Mouse (Mus musculus) cerebellum, adult 9-11 months (tissue): ENCODE results near the gene Gm8104.
"Not testable (repeated sequence)": the region's sequence is repeated elsewhere in the genome, so short reads cannot be mapped to it uniquely, and the experiment has no call there.

ENCODE experiments used
- DNase-seq: peaks from one replicate; pipeline ENCODE4 v3.0.0; 2022

The Gm8104 gene

GRCm38 (mm10) chr14:43100301-43100700 is at the start of gene Gm8104:
Gene Gm8104, plus strand, starts transcription at chr14:43100601.
- not testable (repeated sequence) for DNase-seq

GRCm38 (mm10) chr14:43058063-43058462 is 42.3 kb upstream of the Gm8104 start:
- DNase-seq, result not testable (repeated sequence)

- not testable (repeated sequence) for DNase-seq
Observed at GRCm38 (mm10) chr14:43060179-43060578, 40.2 kb upstream of the Gm8104 start.

GRCm38 (mm10) chr14:43076543-43076942 is 23.9 kb upstream of the Gm8104 start, which contains the start of gene Gm8094:
Gene Gm8094, minus strand, starts transcription at chr14:43076643.
- not testable (repeated sequence) for DNase-seq

GRCm38 (mm10) chr14:43084936-43085730 is 15.3 kb upstream of the Gm8104 start:
- DNase-seq, result not testable (repeated sequence)

GRCm38 (mm10) chr14:43089103-43089919 is 11.1 kb upstream of the Gm8104 start:
- DNase-seq, result not testable (repeated sequence)

GRCm38 (mm10) chr14:43119673-43120072 is 19.3 kb downstream of the Gm8104 start:
- DNase-seq, result not testable (repeated sequence)

- not testable (repeated sequence) for DNase-seq
Observed at GRCm38 (mm10) chr14:43126286-43126685, 25.9 kb downstream of the Gm8104 start.
